Mouse (Mus musculus) testis, adult 2 months (tissue): ENCODE measurements around the gene Gmcl1. TPM values are rescaled to one million over a fixed set of nuclear protein-coding genes. Genes with fewer than 3 reads are reported as not detected.

Experiments
- H3K27ac ChIP-seq: fragments of 200-500 bp; 2 replicates; pipeline ENCODE4 v1.5.1; 2012; ENCODE audit warnings: low read depth, low read length; ENCODE audit not compliant: control insufficient read depth, insufficient read depth
- H3K27me3 ChIP-seq: fragments of 200-500 bp; 2 replicates; pipeline ENCODE4 v1.6.1; 2012; ENCODE audit warnings: mild to moderate bottlenecking, low read length, moderate library complexity; ENCODE audit not compliant: control insufficient read depth, insufficient read depth
- H3K36me3 ChIP-seq: fragments of 200-500 bp; 2 replicates; pipeline ENCODE4 v1.6.1; 2012; ENCODE audit warnings: mild to moderate bottlenecking, low read length; ENCODE audit not compliant: control insufficient read depth, insufficient read depth
- H3K4me1 ChIP-seq: fragments of 200-500 bp; 2 replicates; pipeline ENCODE4 v1.6.1; 2012; ENCODE audit warnings: low read length; ENCODE audit not compliant: control insufficient read depth, insufficient read depth
- H3K4me3 ChIP-seq: fragments of 200-500 bp; 2 replicates; pipeline ENCODE4 v1.5.1; 2012; ENCODE audit warnings: low read depth, mild to moderate bottlenecking, low read length, moderate library complexity, mixed read lengths; ENCODE audit not compliant: control insufficient read depth
- CTCF ChIP-seq: fragments of 200-500 bp; IDR thresholded peaks from 2 replicates; pipeline ENCODE4 v1.5.1; 2012; ENCODE audit warnings: low read depth, mild to moderate bottlenecking, inconsistent platforms, low read length, moderate library complexity; ENCODE audit not compliant: control insufficient read depth, insufficient read depth, insufficient replicate concordance
- POLR2A ChIP-seq: fragments of 200-500 bp; IDR thresholded peaks from 2 replicates; pipeline ENCODE4 v1.6.1; 2012; ENCODE audit warnings: low read depth, mild to moderate bottlenecking, inconsistent platforms, low read length, moderate library complexity; ENCODE audit not compliant: control insufficient read depth
- polyA plus RNA-seq: library from polyadenylated mRNA; depleted of rRNA; stranded (reverse); fragments of >200 nt; gene quantifications from 2 replicates; pipeline ENCODE4 v1.2.3, GENCODE M21; 2012; rRNA removed

Gmcl1 gene
- polyA plus RNA-seq, 1 experiment = 51.2 TPM

GRCm38 (mm10) chr6:86660161-86660877 is 72.9 kb downstream of the Gmcl1 start:
- Histone ChIP-seq H3K27me3 (no peaks in the 10 kb centered on the region), H3K27ac (peak overlapping the region; percentile 21; the same call in 1 of the 2 replicates), H3K4me1 (no peaks in the 10 kb centered on the region; the same call in 1 of the 2 replicates), H3K4me3 (no peak overlapping the region), H3K36me3 (no peaks in the 10 kb centered on the region; the same call in 1 of the 2 replicates)
- TF ChIP-seq POLR2A = no peak
- TF ChIP-seq CTCF = no peak

GRCm38 (mm10) chr6:86658501-86658900 is 74.7 kb downstream of the Gmcl1 start:
- TF ChIP-seq POLR2A = no peak
- no peak for TF ChIP-seq CTCF
- H3K36me3 ChIP-seq = no peaks in the 10 kb centered on the region; the same call in 1 of the 2 replicates
- no peaks in the 10 kb centered on the region for H3K27me3 ChIP-seq
- H3K4me3 ChIP-seq = no peak overlapping the region
- no peak overlapping the region for H3K27ac ChIP-seq
- peaks cover 3% of the 10 kb centered on the region for H3K4me1 ChIP-seq

GRCm38 (mm10) chr6:86654270-86654916 is 78.8 kb downstream of the Gmcl1 start:
- no peak overlapping the region for H3K4me3 ChIP-seq
- H3K27me3 ChIP-seq = no peaks in the 10 kb centered on the region
- H3K36me3 ChIP-seq = peaks cover 1% of the 10 kb centered on the region
- H3K27ac ChIP-seq = peak overlapping the region; percentile 30; the same call in 1 of the 2 replicates
- peaks cover 3% of the 10 kb centered on the region for H3K4me1 ChIP-seq
- TF ChIP-seq POLR2A (no peak), CTCF (0 out of 2 replicates have a peak, but pooled peaks have one; percentile 4)

GRCm38 (mm10) chr6:86653026-86653425 is 80.2 kb downstream of the Gmcl1 start:
- H3K4me3 ChIP-seq = no peak overlapping the region
- peaks cover 2% of the 10 kb centered on the region for H3K36me3 ChIP-seq
- H3K4me1 ChIP-seq = peaks cover 3% of the 10 kb centered on the region
- no peak overlapping the region for H3K27ac ChIP-seq
- TF ChIP-seq CTCF = no peak
- no peak for TF ChIP-seq POLR2A
- no peaks in the 10 kb centered on the region for H3K27me3 ChIP-seq

- Histone ChIP-seq H3K27ac (no peak overlapping the region), H3K4me1 (no peaks in the 10 kb centered on the region)
These were observed 87.0 kb downstream of the Gmcl1 start for GRCm38 (mm10) chr6:86646143-86646542.

GRCm38 (mm10) chr6:86645551-86645950 is 87.6 kb downstream of the Gmcl1 start:
- H3K27me3 ChIP-seq = no peaks in the 10 kb centered on the region
- H3K27ac ChIP-seq = no peak overlapping the region
- H3K4me1 ChIP-seq = no peaks in the 10 kb centered on the region
- H3K4me3 ChIP-seq = no peak overlapping the region
- TF ChIP-seq POLR2A (no peak), CTCF (no peak)
- H3K36me3 ChIP-seq = peaks cover 2% of the 10 kb centered on the region

More at GRCm38 (mm10) chr6:86646143-86646542, 87.0 kb downstream of the Gmcl1 start:
- peaks cover 2% of the 10 kb centered on the region for H3K36me3 ChIP-seq
- no peak overlapping the region for H3K4me3 ChIP-seq
- no peaks in the 10 kb centered on the region for H3K27me3 ChIP-seq
- TF ChIP-seq POLR2A (no peak), CTCF (no peak)

- TF ChIP-seq POLR2A (no peak), CTCF (no peak)
- no peak overlapping the region for H3K27ac ChIP-seq
- H3K4me1 ChIP-seq = no peaks in the 10 kb centered on the region
These were observed 88.3 kb downstream of the Gmcl1 start for GRCm38 (mm10) chr6:86644775-86645400.

More at GRCm38 (mm10) chr6:86644775-86645400, 88.3 kb downstream of the Gmcl1 start:
- no peak overlapping the region for H3K4me3 ChIP-seq
- H3K36me3 ChIP-seq = peaks cover 2% of the 10 kb centered on the region
- H3K27me3 ChIP-seq = no peaks in the 10 kb centered on the region

Other genes with a start within 250 kb of the Gmcl1 start
- gene Pcbp1, start 207.1 kb downstream of the Gmcl1 start, polyA plus RNA-seq = 91.6 and 99.3 TPM in 2 replicates
- gene Asprv1, start 105.2 kb downstream of the Gmcl1 start, polyA plus RNA-seq = 0.75 and 0.77 TPM in 2 replicates
- gene Mxd1, start 64.2 kb downstream of the Gmcl1 start, polyA plus RNA-seq = 29.6 and 31.4 TPM in 2 replicates
- 18.4 and 24.2 TPM in 2 replicates for gene Snrnp27, start 48.9 kb downstream of the Gmcl1 start, polyA plus RNA-seq
- gene Anxa4, start 60.2 kb upstream of the Gmcl1 start, polyA plus RNA-seq = 5.7 and 6.7 TPM in 2 replicates
- 43.4 and 61.2 TPM in 2 replicates for gene Aak1, start 116.1 kb upstream of the Gmcl1 start, polyA plus RNA-seq